Mouse (Mus musculus) left cerebral cortex, postnatal 36 days (tissue): Measurements from ENCODE around the gene 4930438A08Rik. TPM values are rescaled to one million over a fixed set of nuclear protein-coding genes. Genes with fewer than 3 reads are reported as not detected.

ENCODE experiments used
- DNase-seq, 2 experiments: peaks; one replicate each; pipeline ENCODE4 v3.0.0; 2021 to 2022; ENCODE audit warnings: low spot score in 2 of 2, mixed read lengths in 1 of 2
- intact Hi-C: fragments of 180-260 bp; cut with DNase I; formaldehyde crosslinking; loops from one replicate; pipeline ENCODE4 v1.15.1; 2025
- total RNA-seq, 2 experiments: library from RNA; stranded (reverse); gene quantifications; 2 replicates each; pipeline ENCODE4 v1.2.3; 2021

Gene 4930438A08Rik
- total RNA-seq, 2 experiments from 2014 or later = not detected

GRCm38 (mm10) chr11:58316344-58316743 lies 41.7 kb downstream of the 4930438A08Rik start:
- DNase-seq = no peak
- intact Hi-C loops = no loop called here

GRCm38 (mm10) chr11:58316768-58317390 lies 42.3 kb downstream of the 4930438A08Rik start:
- DNase-seq = no peak

GRCm38 (mm10) chr11:58322824-58323569 lies 48.4 kb downstream of the 4930438A08Rik start:
- intact Hi-C loops = no loop called here
- DNase-seq = peak; percentile 96

More at GRCm38 (mm10) chr11:58316768-58317390, 42.3 kb downstream of the 4930438A08Rik start:
- intact Hi-C loops = no loop called here

GRCm38 (mm10) chr11:58323570-58324340 lies 49.2 kb downstream of the 4930438A08Rik start:
- intact Hi-C loops = no loop called here
- peak in 1 of 2 experiments; percentile 10 for DNase-seq

GRCm38 (mm10) chr11:58324614-58325229 lies 50.1 kb downstream of the 4930438A08Rik start:
- intact Hi-C loops = no loop called here
- no peak for DNase-seq

- no peak for DNase-seq
- intact Hi-C loops = no loop called here
Observed at GRCm38 (mm10) chr11:58326781-58327180, 52.2 kb downstream of the 4930438A08Rik start.

- peak in 1 of 2 experiments; percentile 32 for DNase-seq
- intact Hi-C loops = loop anchor here (5.0 kb wide), 1 partner anchor 153 kb away; no protein-coding TSS in a partner anchor
Observed at GRCm38 (mm10) chr11:58329906-58330275, 55.3 kb downstream of the 4930438A08Rik start.

GRCm38 (mm10) chr11:58330276-58331148 lies 55.9 kb downstream of the 4930438A08Rik start, which contains the start of the genes Zfp672 and Sh3bp5l:
TSS of gene Zfp672 (minus strand) at chr11:58330339.
TSS of gene Sh3bp5l (plus strand) at chr11:58330724.
- intact Hi-C loops = loop anchor here (5.0 kb wide), 1 partner anchor 153 kb away; no protein-coding TSS in a partner anchor
- DNase-seq = peak; percentile 91 to 94

- intact Hi-C loops = loop anchor here (5.0 kb wide), 1 partner anchor 154 kb away; no protein-coding TSS in a partner anchor
- DNase-seq = no peak
Observed at GRCm38 (mm10) chr11:58331149-58331495, 56.5 kb downstream of the 4930438A08Rik start.

- intact Hi-C loops = loop anchor here (5.0 kb wide), 1 partner anchor 154 kb away; no protein-coding TSS in a partner anchor
- no peak for DNase-seq
Observed at GRCm38 (mm10) chr11:58331546-58331945, 56.9 kb downstream of the 4930438A08Rik start.

GRCm38 (mm10) chr11:58334746-58335145 lies 60.1 kb downstream of the 4930438A08Rik start:
- intact Hi-C loops = loop anchor here (5.0 kb wide), 1 partner anchor 157 kb away; no protein-coding TSS in a partner anchor

More at GRCm38 (mm10) chr11:58334746-58335145, 60.1 kb downstream of the 4930438A08Rik start:
- no peak for DNase-seq

Other genes with a start within 250 kb of the 4930438A08Rik start
- not detected for gene Gm12248, start 181.7 kb upstream of the 4930438A08Rik start, total RNA-seq
- 10 to 100 TPM; 51.9 to 58.0 TPM for gene Cnot8, start 170.6 kb upstream of the 4930438A08Rik start, total RNA-seq
- gene Gemin5, start 106.3 kb upstream of the 4930438A08Rik start, total RNA-seq = 10 to 100 TPM; 17.1 to 18.1 TPM
- gene Mrpl22, start 103.1 kb upstream of the 4930438A08Rik start, total RNA-seq = 10 to 100 TPM; 30.7 to 37.4 TPM
- 1 to 10 TPM; 3.6 to 3.8 TPM for gene Igtp, start 75.2 kb upstream of the 4930438A08Rik start, total RNA-seq
- 1 to 10 TPM; 2.3 to 2.7 TPM for gene Irgm2, start 75.2 kb upstream of the 4930438A08Rik start, total RNA-seq
- 10 to 100 TPM; 17.8 to 31.5 TPM for gene Zfp692, start 32.3 kb downstream of the 4930438A08Rik start, total RNA-seq
- 10 to 100 TPM; 42.5 to 57.4 TPM for gene Zfp672, start 55.5 kb downstream of the 4930438A08Rik start, total RNA-seq
- 10 to 100 TPM; 53.6 to 57.8 TPM for gene Sh3bp5l, start 55.9 kb downstream of the 4930438A08Rik start, total RNA-seq
- gene Lypd8, start 104.2 kb downstream of the 4930438A08Rik start, total RNA-seq = not detected
- not detected for gene 1810065E05Rik, start 146.3 kb downstream of the 4930438A08Rik start, total RNA-seq
- not detected for gene Gm12253, start 157.8 kb downstream of the 4930438A08Rik start, total RNA-seq
- gene Lypd9, start 178.1 kb downstream of the 4930438A08Rik start, total RNA-seq = not detected
- gene Olfr30, start 187.5 kb downstream of the 4930438A08Rik start, total RNA-seq = not detected
- not detected for gene Olfr332, start 217.8 kb downstream of the 4930438A08Rik start, total RNA-seq
- not detected for gene Olfr331, start 227.8 kb downstream of the 4930438A08Rik start, total RNA-seq